Comparison of ENCODE assay signal across 8 mouse cellular contexts in genomic region chr9:106452821-106453220, GRCm38 (mm10). TPM values are rescaled to one million over a fixed set of nuclear protein-coding genes. Genes with fewer than 3 reads are reported as not detected.
DNase-seq lines count a peak whose midpoint lies in the region; ATAC-seq lines count a peak whose summit lies in the region.

No protein-coding gene starts in this region.

- no peaks in the 10 kb centered on the region for H3K27me3 ChIP-seq in lung, embryonic 16.5 days (ENCODE audit: control insufficient read depth, insufficient read depth, low read depth, low read length)
- no peaks in the 10 kb centered on the region for H3K27me3 ChIP-seq in hindbrain, embryonic 12.5 days
- no peaks in the 10 kb centered on the region for H3K27me3 ChIP-seq in limb, embryonic 15.5 days
- no peaks in the 10 kb centered on the region for H3K27me3 ChIP-seq in stomach, embryonic 15.5 days (replicated peaks)

- no peak for DNase-seq in lung, adult 18-20 months
- peak; percentile 90 to 94 for DNase-seq in cerebellum, postnatal 25 days
- DNase-seq in frontal cortex, postnatal 10 days (ENCODE audit: low spot score in 2 of 2) = no peak

- no peaks in the 10 kb centered on the region for H3K9me3 ChIP-seq in lung, embryonic 16.5 days (ENCODE audit: control insufficient read depth, low read length)
- no peaks in the 10 kb centered on the region for H3K9me3 ChIP-seq in hindbrain, embryonic 12.5 days (replicated peaks)
- no peaks in the 10 kb centered on the region for H3K9me3 ChIP-seq in limb, embryonic 15.5 days
- no peaks in the 10 kb centered on the region for H3K9me3 ChIP-seq in stomach, embryonic 15.5 days

- H3K4me1 ChIP-seq in lung, embryonic 16.5 days (replicated peaks; ENCODE audit: control insufficient read depth, insufficient read depth, low read length) = peaks cover 59% of the 10 kb centered on the region
- H3K4me1 ChIP-seq in hindbrain, embryonic 12.5 days = peaks cover 75% of the 10 kb centered on the region
- peaks cover 90% of the 10 kb centered on the region for H3K4me1 ChIP-seq in limb, embryonic 15.5 days
- H3K4me1 ChIP-seq in stomach, embryonic 15.5 days = peaks cover 80% of the 10 kb centered on the region

- WGBS in lung, embryonic 16.5 days = 4% methylated on average over 7 of the region's 7 CpGs
- 0% methylated on average over 6 of the region's 7 CpGs for WGBS in hindbrain, embryonic 12.5 days
- 4% methylated on average over 7 of the region's 7 CpGs for WGBS in limb, embryonic 15.5 days
- WGBS in stomach, embryonic 15.5 days = 3% methylated on average over 7 of the region's 7 CpGs

- H3K9ac ChIP-seq in lung, embryonic 16.5 days (ENCODE audit: low read length) = peak overlapping the region; percentile 75
- H3K9ac ChIP-seq in hindbrain, embryonic 12.5 days = peak overlapping the region; percentile 97
- no peak overlapping the region for H3K9ac ChIP-seq in limb, embryonic 15.5 days
- no peak overlapping the region for H3K9ac ChIP-seq in stomach, embryonic 15.5 days

- H3K4me3 ChIP-seq in lung, embryonic 16.5 days (ENCODE audit: low read length) = peak overlapping the region; percentile 70
- H3K4me3 ChIP-seq in hindbrain, embryonic 12.5 days = peak overlapping the region; percentile 77
- H3K4me3 ChIP-seq in limb, embryonic 15.5 days = peak overlapping the region; percentile 72
- H3K4me3 ChIP-seq in stomach, embryonic 15.5 days (replicated peaks) = peak overlapping the region; percentile 68

- H3K27ac ChIP-seq in lung, embryonic 16.5 days (ENCODE audit: low read length) = no peak overlapping the region
- H3K27ac ChIP-seq in hindbrain, embryonic 12.5 days = peak overlapping the region; percentile 96
- H3K27ac ChIP-seq in limb, embryonic 15.5 days = peak overlapping the region; percentile 89; the same call in 1 of the 2 replicates
- peak overlapping the region; percentile 78 for H3K27ac ChIP-seq in stomach, embryonic 15.5 days

- ATAC-seq in lung, embryonic 16.5 days (ENCODE audit: low read depth) = no peak
- ATAC-seq in hindbrain, embryonic 12.5 days (ENCODE audit: low FRiP score) = peak; percentile 7; the same call in 1 of the 2 replicates
- ATAC-seq in limb, embryonic 15.5 days (ENCODE audit: insufficient number of reproducible peaks, low FRiP score, low TSS enrichment, low read depth) = no peak
- ATAC-seq in stomach, embryonic 15.5 days (ENCODE audit: insufficient read depth, low FRiP score, low read depth) = no peak
- no peak for ATAC-seq in CD4-positive, CD25-positive, alpha-beta regulatory T cell, adult 4 months

- H3K36me3 ChIP-seq in lung, embryonic 16.5 days (ENCODE audit: control insufficient read depth, insufficient read depth, low read length) = no peaks in the 10 kb centered on the region
- H3K36me3 ChIP-seq in hindbrain, embryonic 12.5 days = peaks cover under 1% of the 10 kb centered on the region; the same call in 1 of the 2 replicates
- 0 out of 2 replicates have a peak, but pooled peaks cover 2% of the 10 kb centered on the region for H3K36me3 ChIP-seq in limb, embryonic 15.5 days
- no peaks in the 10 kb centered on the region for H3K36me3 ChIP-seq in stomach, embryonic 15.5 days

- H3K4me2 ChIP-seq in lung, embryonic 16.5 days (ENCODE audit: low read depth, low read length) = peak overlapping the region; percentile 88
- H3K4me2 ChIP-seq in hindbrain, embryonic 12.5 days (replicated peaks) = peak overlapping the region; percentile 99
- H3K4me2 ChIP-seq in limb, embryonic 15.5 days = peak overlapping the region; percentile 94
- peak overlapping the region; percentile 91 for H3K4me2 ChIP-seq in stomach, embryonic 15.5 days

RNA-seq across cellular contexts. Expression of gene Pcbp4, which starts 0.3 kb away (rescaled TPM):
- polyA plus RNA-seq in lung, embryonic 16.5 days (2015; fragmentation: Nextera tagmentation; extraction: Ambion mirVana) = 58.6 and 60.7 TPM in 2 replicates
- 308 and 309 TPM in 2 replicates for polyA plus RNA-seq in hindbrain, embryonic 12.5 days (2016; fragmentation: Nextera tagmentation; extraction: Ambion mirVana)
- polyA plus RNA-seq in limb, embryonic 15.5 days (2015; fragmentation: Nextera tagmentation; extraction: Ambion mirVana) = 83.2 and 91.4 TPM in 2 replicates
- 51.8 and 58.9 TPM in 2 replicates for polyA plus RNA-seq in stomach, embryonic 15.5 days (2015; fragmentation: Nextera tagmentation; extraction: Ambion mirVana)
- 1 to 10 TPM; 2.9 to 3.1 TPM for polyA plus RNA-seq in CD4-positive, CD25-positive, alpha-beta regulatory T cell, adult 4 months (2017; shearing (Covaris generic))

RNA-seq across cellular contexts. Expression of gene Abhd14a, which starts 5.3 kb away (rescaled TPM):
- 52.8 and 56.0 TPM in 2 replicates for polyA plus RNA-seq in lung, embryonic 16.5 days (2015; fragmentation: Nextera tagmentation; extraction: Ambion mirVana)
- 37.5 and 39.7 TPM in 2 replicates for polyA plus RNA-seq in hindbrain, embryonic 12.5 days (2016; fragmentation: Nextera tagmentation; extraction: Ambion mirVana)
- polyA plus RNA-seq in limb, embryonic 15.5 days (2015; fragmentation: Nextera tagmentation; extraction: Ambion mirVana) = 75.0 TPM in 2 replicates
- polyA plus RNA-seq in stomach, embryonic 15.5 days (2015; fragmentation: Nextera tagmentation; extraction: Ambion mirVana) = 48.6 and 48.7 TPM in 2 replicates
- 10 to 100 TPM; 10.5 to 24.2 TPM for polyA plus RNA-seq in CD4-positive, CD25-positive, alpha-beta regulatory T cell, adult 4 months (2017; shearing (Covaris generic))

RNA-seq across cellular contexts. Expression of gene Abhd14b, which starts 5.6 kb away (rescaled TPM):
- polyA plus RNA-seq in lung, embryonic 16.5 days (2015; fragmentation: Nextera tagmentation; extraction: Ambion mirVana) = 18.0 and 21.8 TPM in 2 replicates
- 7.6 and 8.5 TPM in 2 replicates for polyA plus RNA-seq in hindbrain, embryonic 12.5 days (2016; fragmentation: Nextera tagmentation; extraction: Ambion mirVana)
- 38.9 and 40.8 TPM in 2 replicates for polyA plus RNA-seq in limb, embryonic 15.5 days (2015; fragmentation: Nextera tagmentation; extraction: Ambion mirVana)
- 26.2 and 26.9 TPM in 2 replicates for polyA plus RNA-seq in stomach, embryonic 15.5 days (2015; fragmentation: Nextera tagmentation; extraction: Ambion mirVana)
- polyA plus RNA-seq in CD4-positive, CD25-positive, alpha-beta regulatory T cell, adult 4 months (2017; shearing (Covaris generic)) = 10 to 100 TPM; 19.4 to 21.2 TPM

RNA-seq across cellular contexts. Expression of gene Gpr62, which starts 12.9 kb away (rescaled TPM):
- polyA plus RNA-seq in lung, embryonic 16.5 days (2015; fragmentation: Nextera tagmentation; extraction: Ambion mirVana) = 0.18 TPM in 2 replicates
- polyA plus RNA-seq in hindbrain, embryonic 12.5 days (2016; fragmentation: Nextera tagmentation; extraction: Ambion mirVana) = 0.41 and 0.68 TPM in 2 replicates
- polyA plus RNA-seq in limb, embryonic 15.5 days (2015; fragmentation: Nextera tagmentation; extraction: Ambion mirVana) = 0.37 and 0.55 TPM in 2 replicates
- polyA plus RNA-seq in stomach, embryonic 15.5 days (2015; fragmentation: Nextera tagmentation; extraction: Ambion mirVana) = 0.19 and 0.42 TPM in 2 replicates
- polyA plus RNA-seq in CD4-positive, CD25-positive, alpha-beta regulatory T cell, adult 4 months (2017; shearing (Covaris generic)) = not detected

RNA-seq across cellular contexts. Expression of gene Acy1, which starts 14.7 kb away (rescaled TPM):
- polyA plus RNA-seq in lung, embryonic 16.5 days (2015; fragmentation: Nextera tagmentation; extraction: Ambion mirVana) = 25.0 and 29.7 TPM in 2 replicates
- 29.0 and 30.7 TPM in 2 replicates for polyA plus RNA-seq in hindbrain, embryonic 12.5 days (2016; fragmentation: Nextera tagmentation; extraction: Ambion mirVana)
- polyA plus RNA-seq in limb, embryonic 15.5 days (2015; fragmentation: Nextera tagmentation; extraction: Ambion mirVana) = 42.2 and 48.6 TPM in 2 replicates
- 37.9 and 50.7 TPM in 2 replicates for polyA plus RNA-seq in stomach, embryonic 15.5 days (2015; fragmentation: Nextera tagmentation; extraction: Ambion mirVana)
- 10 to 100 TPM; 11.6 to 12.2 TPM for polyA plus RNA-seq in CD4-positive, CD25-positive, alpha-beta regulatory T cell, adult 4 months (2017; shearing (Covaris generic))

Comparison
In these comparisons a context has a peak if more than half of its experiments do, and no peak if none do; other contexts are left out.
1. H3K9ac ChIP-seq: peak in lung, embryonic 16.5 days (single experiment) and hindbrain, embryonic 12.5 days (single experiment); none in limb, embryonic 15.5 days (single experiment) and stomach, embryonic 15.5 days (single experiment).
2. DNase-seq: peak in cerebellum, postnatal 25 days (2 of 2); none in lung, adult 18-20 months (0 of 2) and frontal cortex, postnatal 10 days (0 of 2).
3. RNA of gene Pcbp4, which starts 0.3 kb away (polyA plus RNA-seq): 308 to 309 TPM in hindbrain, embryonic 12.5 days, 83.2 to 91.4 TPM in limb, embryonic 15.5 days, 58.6 to 60.7 TPM in lung, embryonic 16.5 days and 51.8 to 58.9 TPM in stomach, embryonic 15.5 days; 2.9 to 3.1 TPM in CD4-positive, CD25-positive, alpha-beta regulatory T cell, adult 4 months; every median in the first group is over 10 times any median in the second.
4. Peak in every context shown above with its lines, with median percentiles within 50 percentile points of each other: H3K4me2 ChIP-seq and H3K4me3 ChIP-seq.